Mouse (Mus musculus): ENCODE measurements around the gene Nuak2.

- TF ChIP-seq POLR2A (IDR thresholded peaks at IDR 0.05; ENCODE audit: extremely low read depth, insufficient read depth, low read length): no peak
- TF ChIP-seq CTCF (IDR thresholded peaks at IDR 0.05; ENCODE audit: extremely low read depth, insufficient read depth, low read length): no peak
These were observed 11.6 kb downstream of the Nuak2 start for GRCm38 (mm10) chr1:132327477-132327876.

Measured in cortical plate, adult 2 months (tissue).